Mouse (Mus musculus) heart, embryonic 15.5 days (tissue): ENCODE measurements around the gene Tmem86b. TPM values are rescaled to one million over a fixed set of nuclear protein-coding genes. Genes with fewer than 3 reads are reported as not detected.

Experiments used
- microRNA-seq: library from miRNA; unstranded; fragments of <30 nt; microRNA quantifications from one replicate; pipeline ENCODE4, GENCODE M21; 2016
- polyA plus RNA-seq: library from polyadenylated mRNA; unstranded; fragments of >200 nt; fragmentation: Nextera tagmentation; extraction: Ambion mirVana; gene quantifications from 2 replicates; pipeline ENCODE4 v1.2.1, GENCODE M21; 2015

Tmem86b gene
- polyA plus RNA-seq, 1 experiment from 2014 or later, result 1.5 TPM

Small RNAs within 50 kb of the gene (microRNA-seq; reads per million reads assigned to microRNA genes)
- gene Gm23577, result not detected

Other genes with a start within 250 kb of the Tmem86b start
- gene Gp6, start 233.7 kb downstream of the Tmem86b start, polyA plus RNA-seq, result 0.18 and 0.48 TPM in 2 replicates
- 26.1 and 27.9 TPM in 2 replicates for gene Rdh13, start 185.8 kb downstream of the Tmem86b start, polyA plus RNA-seq
- gene Eps8l1, start 170.7 kb downstream of the Tmem86b start, polyA plus RNA-seq, result 4.8 TPM in 2 replicates
- gene Ppp1r12c, start 129.7 kb downstream of the Tmem86b start, polyA plus RNA-seq, result 32.5 and 43.7 TPM in 2 replicates
- gene Tnnt1, start 115.0 kb downstream of the Tmem86b start, polyA plus RNA-seq, result 255 and 278 TPM in 2 replicates
- gene Tnni3, start 107.2 kb downstream of the Tmem86b start, polyA plus RNA-seq, result 2,753 and 3,427 TPM in 2 replicates
- gene Dnaaf3, start 99.0 kb downstream of the Tmem86b start, polyA plus RNA-seq, result 0.96 and 1.2 TPM in 2 replicates
- 1.3 and 2.0 TPM in 2 replicates for gene Syt5, start 83.9 kb downstream of the Tmem86b start, polyA plus RNA-seq
- gene Ptprh, start 27.4 kb downstream of the Tmem86b start, polyA plus RNA-seq, result not detected in 2 replicates
- 6.2 and 8.2 TPM in 2 replicates for gene Ppp6r1, start 27.6 kb upstream of the Tmem86b start, polyA plus RNA-seq
- gene Hspbp1, start 53.6 kb upstream of the Tmem86b start, polyA plus RNA-seq, result 71.7 and 81.2 TPM in 2 replicates
- gene Brsk1, start 59.2 kb upstream of the Tmem86b start, polyA plus RNA-seq, result 0.79 TPM in 2 replicates
- gene Tmem150b, start 93.8 kb upstream of the Tmem86b start, polyA plus RNA-seq, result 0.11 TPM in 1 of 2 replicates, not detected in the other
- 47.8 and 59.4 TPM in 2 replicates for gene Kmt5c, start 108.7 kb upstream of the Tmem86b start, polyA plus RNA-seq
- 34.9 and 35.6 TPM in 2 replicates for gene Cox6b2, start 121.7 kb upstream of the Tmem86b start, polyA plus RNA-seq
- gene Fam71e2, start 139.9 kb upstream of the Tmem86b start, polyA plus RNA-seq, result not detected in 2 replicates
- 0.06 TPM in 1 of 2 replicates, not detected in the other for gene Il11, start 151.4 kb upstream of the Tmem86b start, polyA plus RNA-seq
- 0.25 TPM in 1 of 2 replicates, not detected in the other for gene Tmem190, start 151.5 kb upstream of the Tmem86b start, polyA plus RNA-seq
- 4.2 and 5.0 TPM in 2 replicates for gene Tmem238, start 158.2 kb upstream of the Tmem86b start, polyA plus RNA-seq
- 197 and 209 TPM in 2 replicates for gene Rpl28, start 161.5 kb upstream of the Tmem86b start, polyA plus RNA-seq
- gene Ube2s, start 181.2 kb upstream of the Tmem86b start, polyA plus RNA-seq, result 283 and 347 TPM in 2 replicates
- gene Shisa7, start 213.3 kb upstream of the Tmem86b start, polyA plus RNA-seq, result 0.05 and 0.14 TPM in 2 replicates
- gene Isoc2b, start 238.8 kb upstream of the Tmem86b start, polyA plus RNA-seq, result 3.0 and 4.8 TPM in 2 replicates
- gene Isoc2a, start 245.7 kb upstream of the Tmem86b start, polyA plus RNA-seq, result 1.3 and 1.6 TPM in 2 replicates